In genomic region chr17:27839469-27840252, GRCm38 (mm10) we compare ENCODE assay signal across 8 mouse cellular contexts. TPM values are rescaled to one million over a fixed set of nuclear protein-coding genes. Genes with fewer than 3 reads are reported as not detected.
DNase-seq lines count a peak whose midpoint lies in the region; ATAC-seq lines count a peak whose summit lies in the region.

No protein-coding gene starts in this region.

- intact Hi-C loops in gastrocnemius, postnatal 14 days (cut with DNase I; ENCODE audit: low total_unique reads) = no loop called here
- intact Hi-C loops in left cerebral cortex, postnatal 10 days (cut with DNase I) = loop anchor here (5.0 kb wide), 1 partner anchor 68 kb away; the partner anchor contains the start of genes Anks1 and Taf11

- ATAC-seq in inflammation-experienced regulatory T-cells, adult 6 months = peak; percentile 98
- ATAC-seq in megakaryocyte-erythroid progenitor cell, adult 5-6 weeks (replicated peaks; ENCODE audit: low FRiP score, low TSS enrichment, poor library complexity, severe bottlenecking) = peak; percentile 100

- DNase-seq in adrenal gland, adult (ENCODE audit: inconsistent age in 2 of 2, low spot score in 1 of 2) = peak; percentile 97 to 98
- peak; percentile 98 for DNase-seq in embryo, embryonic 10.5 days (ENCODE audit: low spot score)
- DNase-seq in gastrocnemius, postnatal 14 days = peak; percentile 96
- peak; percentile 95 to 96 for DNase-seq in left cerebral cortex, postnatal 10 days (ENCODE audit: extremely low spot score in 1 of 2, low spot score in 2 of 2)
- peak; percentile 96 for DNase-seq in right cerebral cortex, postnatal 25 days
- DNase-seq in urinary bladder, postnatal 4 days (ENCODE audit: low spot score in 2 of 2) = peak; percentile 90 to 94

RNA-seq across cellular contexts. Expression of gene Snrpc, which starts 1.7 kb away (rescaled TPM):
- 10 to 100 TPM; 79.1 to 81.2 TPM for total RNA-seq in gastrocnemius, postnatal 14 days (2021)
- polyA plus RNA-seq in inflammation-experienced regulatory T-cells, adult 6 months (2017; shearing (Covaris generic)) = 100 to 1,000 TPM in 1 of 3 experiments, 10 to 100 TPM in 2; 83.3 to 136 (median 92.9) TPM
- 10 to 100 TPM; 72.1 to 76.6 TPM for total RNA-seq in left cerebral cortex, postnatal 10 days (2021)
- total RNA-seq in megakaryocyte-erythroid progenitor cell, adult 5-6 weeks (2014; fragmentation: Nextera tagmentation) = 160 and 260 TPM in 2 replicates
- total RNA-seq in megakaryocyte-erythroid progenitor cell, adult 5-6 weeks (2017) = 123 and 157 TPM in 2 replicates

RNA-seq across cellular contexts. Expression of gene Uhrf1bp1, which starts 16.6 kb away (rescaled TPM):
- total RNA-seq in gastrocnemius, postnatal 14 days (2021) = 10 to 100 TPM; 15.8 to 16.6 TPM
- 1 to 10 TPM in 1 of 3 experiments, under 1 TPM in 2; 0.77 to 1.2 (median 0.86) TPM for polyA plus RNA-seq in inflammation-experienced regulatory T-cells, adult 6 months (2017; shearing (Covaris generic))
- total RNA-seq in left cerebral cortex, postnatal 10 days (2021) = 10 to 100 TPM; 22.9 to 23.8 TPM
- 28.6 and 28.8 TPM in 2 replicates for total RNA-seq in megakaryocyte-erythroid progenitor cell, adult 5-6 weeks (2014; fragmentation: Nextera tagmentation)
- 14.1 and 15.1 TPM in 2 replicates for total RNA-seq in megakaryocyte-erythroid progenitor cell, adult 5-6 weeks (2017)

RNA-seq across cellular contexts. Expression of gene D17Wsu92e, which starts 19.2 kb away (rescaled TPM):
- total RNA-seq in gastrocnemius, postnatal 14 days (2021) = 10 to 100 TPM; 79.7 to 85.1 TPM
- polyA plus RNA-seq in inflammation-experienced regulatory T-cells, adult 6 months (2017; shearing (Covaris generic)) = 10 to 100 TPM; 12.0 to 15.9 (median 14.3) TPM
- 100 to 1,000 TPM; 106 to 107 TPM for total RNA-seq in left cerebral cortex, postnatal 10 days (2021)
- total RNA-seq in megakaryocyte-erythroid progenitor cell, adult 5-6 weeks (2014; fragmentation: Nextera tagmentation) = 66.2 and 76.6 TPM in 2 replicates
- total RNA-seq in megakaryocyte-erythroid progenitor cell, adult 5-6 weeks (2017) = 90.1 and 90.5 TPM in 2 replicates

Comparison
In these comparisons a context has a peak if more than half of its experiments do, and no peak if none do; other contexts are left out.
1. Peak in every context shown above with its lines: DNase-seq and ATAC-seq.